Mouse (Mus musculus) MEL (cell line): ENCODE data around the gene Mgp. TPM values are rescaled to one million over a fixed set of nuclear protein-coding genes. Genes with fewer than 3 reads are reported as not detected.
A peak's percentile ranks its signal among the peaks of the same experiment; 100 is the strongest.

Experiments used
- DNase-seq: peaks from one replicate; pipeline ENCODE4 v3.0.0; 2011; ENCODE audit warnings: low read depth, low spot score
- H3K27ac ChIP-seq: 2 replicates; pipeline ENCODE4 v1.5.1; 2012; ENCODE audit warnings: low read depth, mild to moderate bottlenecking, control low read depth, low read length, moderate library complexity; ENCODE audit not compliant: control insufficient read depth
- H3K27me3 ChIP-seq, 2 experiments: fragments of 150-350 bp in 1 of 2; sonication (generic) in 1 of 2; 2 replicates each; pipeline ENCODE4 v1.6.1; 2012; ENCODE audit warnings: low read length in 2 of 2, mild to moderate bottlenecking in 2 of 2, improper control_type of control experiment in 1 of 2, moderate library complexity in 1 of 2; ENCODE audit not compliant: insufficient read depth in 2 of 2, control insufficient read depth in 1 of 2
- H3K36me3 ChIP-seq, 2 experiments: 2 replicates each; pipeline ENCODE4 v1.6.1; 2012 to 2014; ENCODE audit warnings: low read length in 2 of 2, improper control_type of control experiment in 1 of 2, inconsistent platforms in 1 of 2, mild to moderate bottlenecking in 1 of 2; ENCODE audit not compliant: insufficient read depth in 2 of 2, control insufficient read depth in 1 of 2
- H3K4me1 ChIP-seq, 2 experiments: fragments of 150-350 bp in 1 of 2; sonication (generic) in 1 of 2; 2 replicates each; pipeline ENCODE4 v1.6.1; 2012; ENCODE audit warnings: low read length in 2 of 2, improper control_type of control experiment in 1 of 2, mild to moderate bottlenecking in 1 of 2; ENCODE audit not compliant: insufficient read depth in 2 of 2, control insufficient read depth in 1 of 2
- H3K4me3 ChIP-seq, 2 experiments: fragments of 150-350 bp in 1 of 2; sonication (generic) in 1 of 2; 2 replicates each; pipeline ENCODE4 v1.5.1; 2012; ENCODE audit warnings: low read depth in 2 of 2, low read length in 2 of 2, mild to moderate bottlenecking in 2 of 2, moderate library complexity in 2 of 2, control low read depth in 1 of 2, improper control_type of control experiment in 1 of 2; ENCODE audit not compliant: control insufficient read depth in 1 of 2, insufficient read depth in 1 of 2
- H3K79me2 ChIP-seq: 2 replicates; pipeline ENCODE4 v1.6.1; 2012; ENCODE audit warnings: mild to moderate bottlenecking, low read length, moderate library complexity; ENCODE audit not compliant: control insufficient read depth, poor library complexity, insufficient read depth
- H3K9ac ChIP-seq: 2 replicates; pipeline ENCODE4 v1.6.1; 2012; ENCODE audit warnings: low read depth, mild to moderate bottlenecking, control low read depth, low read length, moderate library complexity; ENCODE audit not compliant: control insufficient read depth, poor library complexity, severe bottlenecking
- H3K9me3 ChIP-seq: fragments of 150-350 bp; sonication (generic); replicated peaks from 2 replicates; pipeline ENCODE4 v1.6.1; 2012; ENCODE audit warnings: mild to moderate bottlenecking, low read length, improper control_type of control experiment, moderate library complexity; ENCODE audit not compliant: insufficient read depth
- BHLHE40 ChIP-seq: IDR thresholded peaks from 2 replicates; pipeline ENCODE4 v1.6.1; 2012; ENCODE audit warnings: low read depth, mild to moderate bottlenecking, inconsistent platforms, low read length, improper control_type of control experiment, borderline replicate concordance
- E2F4 ChIP-seq: IDR thresholded peaks from 2 replicates; pipeline ENCODE4 v1.6.1; 2011; ENCODE audit warnings: low read depth, low read length, improper control_type of control experiment, borderline replicate concordance
- EP300 ChIP-seq, 2 experiments: IDR thresholded peaks; 2 replicates each; pipeline ENCODE4 v1.6.1; 2011; ENCODE audit warnings: improper control_type of control experiment in 2 of 2, low read length in 2 of 2, low read depth in 1 of 2, mild to moderate bottlenecking in 1 of 2
- ETS1 ChIP-seq: IDR thresholded peaks from 2 replicates; pipeline ENCODE4 v1.6.1; 2012; ENCODE audit warnings: low read depth, mild to moderate bottlenecking, inconsistent platforms, low read length, improper control_type of control experiment, moderate library complexity
- JUND ChIP-seq: IDR thresholded peaks from 2 replicates; pipeline ENCODE4 v1.6.1; 2011; ENCODE audit warnings: low read depth, mild to moderate bottlenecking, improper control_type of control experiment, low read length
- MAFK ChIP-seq: IDR thresholded peaks from 2 replicates; pipeline ENCODE4 v1.6.1; 2011; ENCODE audit warnings: low read depth, mild to moderate bottlenecking, low read length, improper control_type of control experiment, borderline replicate concordance
- MEF2A ChIP-seq: IDR thresholded peaks from 2 replicates; pipeline ENCODE4 v1.6.1; 2014; ENCODE audit warnings: low read depth, mild to moderate bottlenecking, inconsistent platforms, low read length, improper control_type of control experiment; ENCODE audit not compliant: poor library complexity, insufficient replicate concordance, severe bottlenecking; ENCODE audit errors: extremely low read depth
- POLR2AphosphoS2 ChIP-seq: IDR thresholded peaks from 2 replicates; pipeline ENCODE4 v1.6.1; 2011; ENCODE audit warnings: low read length, improper control_type of control experiment
- POLR2AphosphoS5 ChIP-seq: IDR thresholded peaks from 2 replicates; pipeline ENCODE4 v1.6.1; 2012; ENCODE audit warnings: low read depth, borderline replicate concordance, mild to moderate bottlenecking, inconsistent platforms, low read length, moderate library complexity, mixed read lengths
- RAD21 ChIP-seq: IDR thresholded peaks from 2 replicates; pipeline ENCODE4 v1.6.1; 2011; ENCODE audit warnings: mild to moderate bottlenecking, low read depth, low read length, improper control_type of control experiment
- RCOR1 ChIP-seq: IDR thresholded peaks from 2 replicates; pipeline ENCODE4 v1.6.1; 2012; ENCODE audit warnings: low read depth, mild to moderate bottlenecking, inconsistent platforms, low read length, improper control_type of control experiment
- SIN3A ChIP-seq: IDR thresholded peaks from 2 replicates; pipeline ENCODE4 v1.6.1; 2012; ENCODE audit warnings: low read length, improper control_type of control experiment, inconsistent platforms
- SMC3 ChIP-seq: IDR thresholded peaks from 2 replicates; pipeline ENCODE4 v1.6.1; 2011; ENCODE audit warnings: low read depth, low read length, improper control_type of control experiment
- TAL1 ChIP-seq: IDR thresholded peaks from 2 replicates; pipeline ENCODE4 v1.6.1; 2012; ENCODE audit warnings: mild to moderate bottlenecking, inconsistent platforms, low read length, moderate library complexity, mixed read lengths
- TBP ChIP-seq: IDR thresholded peaks from 2 replicates; pipeline ENCODE4 v1.8.0; 2011; ENCODE audit warnings: low read depth, low read length, improper control_type of control experiment
- TCF12 ChIP-seq: IDR thresholded peaks from 2 replicates; pipeline ENCODE4 v1.6.1; 2014; ENCODE audit warnings: low read depth, mild to moderate bottlenecking, inconsistent platforms, low read length, improper control_type of control experiment, moderate library complexity
- USF1 ChIP-seq: IDR thresholded peaks from 2 replicates; pipeline ENCODE4 v1.6.1; 2014; ENCODE audit warnings: low read depth, mild to moderate bottlenecking, inconsistent platforms, low read length, improper control_type of control experiment, moderate library complexity
- ZMIZ1 ChIP-seq: IDR thresholded peaks from 2 replicates; pipeline ENCODE4 v1.6.1; 2012; ENCODE audit warnings: low read depth, mild to moderate bottlenecking, inconsistent platforms, low read length, improper control_type of control experiment, moderate library complexity
- polyA plus RNA-seq, 2 experiments: library from polyadenylated mRNA; stranded (reverse) in 1 of 2; unstranded in 1 of 2; fragments of >175 nt in 1 of 2; fragments of >200 nt in 1 of 2; gene quantifications; 2 replicates each; pipeline versions ENCODE4 v1.2.1 to v1.2.4; 2012; ENCODE audit warnings: low replicate concordance in 2 of 2, low read depth in 1 of 2; ENCODE audit not compliant: insufficient read length in 2 of 2, insufficient read depth in 1 of 2, missing spikeins in 1 of 2
- total RNA-seq: library from RNA; depleted of rRNA; stranded (reverse); fragments of 300-350 nt; gene quantifications from 2 replicates; pipeline ENCODE4 v1.2.3, GENCODE M21; 2012

The Mgp gene
- total and polyA plus RNA-seq, 3 experiments: not detected

GRCm38 (mm10) chr6:136854361-136854781 lies 21.3 kb downstream of the Mgp start:
- H3K27me3 ChIP-seq: no peaks in the 10 kb centered on the region
- H3K9me3 ChIP-seq: no peaks in the 10 kb centered on the region
- H3K4me1 ChIP-seq: peaks cover 0 to 22% of the 10 kb centered on the region in 2 experiments; a peak in 3 of 4 replicates
- no peaks in the 10 kb centered on the region for H3K79me2 ChIP-seq
- H3K4me3 ChIP-seq: no peak overlapping the region
- H3K36me3 ChIP-seq: peaks cover 0 to 9% of the 10 kb centered on the region in 2 experiments; a peak in 2 of 4 replicates
- TF ChIP-seq RAD21: no peak
- TF ChIP-seq SMC3: no peak
- no peak for TF ChIP-seq POLR2AphosphoS5
- TF ChIP-seq TBP: no peak
- TF ChIP-seq BHLHE40: no peak
- TF ChIP-seq TCF12: no peak
- no peak for TF ChIP-seq POLR2AphosphoS2
- TF ChIP-seq RCOR1: no peak
- no peak for TF ChIP-seq USF1
- no peak for TF ChIP-seq EP300 (IDR thresholded peaks at IDR 0.05; ENCODE audit: low read depth in 1 of 2, low read length in 2 of 2)
- TF ChIP-seq TAL1: no peak
- no peak for TF ChIP-seq ETS1
- H3K9ac ChIP-seq: no peak overlapping the region
- DNase-seq: no peak
- no peak overlapping the region for H3K27ac ChIP-seq

DNA sequence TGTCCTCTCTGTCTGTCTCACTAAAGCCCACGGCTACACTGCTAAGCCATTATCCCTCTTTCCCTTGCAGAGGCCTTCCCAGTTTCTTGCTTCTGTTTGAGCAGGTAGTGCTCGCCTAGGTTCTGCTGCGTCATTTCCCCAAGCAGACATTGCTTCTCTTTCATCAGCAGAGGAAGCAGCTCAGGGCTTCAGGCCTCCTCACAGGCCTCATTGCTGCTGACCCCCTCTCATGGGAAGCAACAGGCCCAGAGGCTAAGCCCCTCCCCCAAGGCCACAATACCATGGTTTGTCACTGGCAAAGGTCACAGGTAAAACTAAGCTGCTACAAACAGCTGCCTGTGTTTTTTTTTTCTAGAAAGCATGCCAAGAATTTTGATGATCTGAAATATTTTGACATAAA lies 22.9 kb downstream of the Mgp start:
- Histone ChIP-seq H3K79me2 (no peaks in the 10 kb centered on the region), H3K9ac (no peak overlapping the region), H3K9me3 (no peaks in the 10 kb centered on the region), H3K4me1 (peaks cover 0 to 26% of the 10 kb centered on the region in 2 experiments; a peak in 3 of 4 replicates), H3K4me3 (no peak overlapping the region), H3K27me3 (no peaks in the 10 kb centered on the region), H3K36me3 (peaks cover 0 to 9% of the 10 kb centered on the region in 2 experiments; a peak in 2 of 4 replicates), H3K27ac (no peak overlapping the region)
- TF ChIP-seq MAFK: no peak
- TF ChIP-seq TCF12: no peak
- TF ChIP-seq E2F4: no peak
- no peak for TF ChIP-seq JUND
- no peak for TF ChIP-seq MEF2A
- TF ChIP-seq TBP: no peak
- no peak for TF ChIP-seq SIN3A
- TF ChIP-seq USF1: no peak
- no peak for TF ChIP-seq ZMIZ1
- no peak for TF ChIP-seq EP300 (IDR thresholded peaks at IDR 0.05; ENCODE audit: low read depth in 1 of 2, low read length in 2 of 2)
- peak; percentile 26 for DNase-seq
